Mouse (Mus musculus): ENCODE measurements around the gene Alk. TPM values are rescaled to one million over a fixed set of nuclear protein-coding genes. Genes with fewer than 3 reads are reported as not detected.

The Alk gene
- total RNA-seq, 2 experiments from 2014 or later, result not detected

- no peak for ATAC-seq (replicated peaks; ENCODE audit: poor library complexity)
These were observed 775.6 kb downstream of the Alk start for GRCm38 (mm10) chr17:71828647-71829414.

GRCm38 (mm10) chr17:71827627-71828026 is 776.8 kb downstream of the Alk start:
- no peak for ATAC-seq (replicated peaks; ENCODE audit: poor library complexity)

DNA sequence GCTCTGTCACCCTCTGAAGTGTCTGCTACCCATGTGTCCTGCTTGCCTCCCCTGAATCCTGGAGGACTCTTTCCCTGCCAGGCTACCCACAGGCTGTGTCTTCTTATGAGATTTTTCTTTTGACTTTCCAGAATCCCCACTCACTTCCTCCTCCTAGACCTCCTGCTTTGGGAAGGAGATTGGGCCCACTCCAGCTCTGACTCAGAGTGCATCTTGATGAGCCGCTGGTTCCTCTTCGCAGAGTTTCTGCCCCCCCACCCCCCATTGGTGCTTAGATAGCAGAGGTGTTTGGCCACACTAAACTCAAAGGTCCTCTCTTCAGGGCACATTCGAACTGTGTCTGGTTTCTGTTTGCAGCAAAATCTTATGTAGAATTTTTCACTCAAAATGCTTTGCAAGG is 777.8 kb downstream of the Alk start:
- no peak for ATAC-seq (replicated peaks; ENCODE audit: poor library complexity)

GRCm38 (mm10) chr17:71823622-71824306 is 780.7 kb downstream of the Alk start:
- no peak for ATAC-seq (replicated peaks; ENCODE audit: poor library complexity)

Other genes with a start within 250 kb of the Alk start
- 37.1 and 39.7 TPM in 2 replicates for gene Ypel5, start 231.8 kb upstream of the Alk start, total RNA-seq (2015)
- gene Ypel5, start 231.8 kb upstream of the Alk start, total RNA-seq (2017), result 37.0 and 52.3 TPM in 2 replicates